Mouse (Mus musculus): ENCODE data around the gene Luzp2. TPM values are rescaled to one million over a fixed set of nuclear protein-coding genes. Genes with fewer than 3 reads are reported as not detected.
A peak's percentile ranks its signal among the peaks of the same experiment; 100 is the strongest.

The Luzp2 gene
- polyA plus RNA-seq (2014; fragmentation: Nextera tagmentation; extraction: Ambion mirVana): 2.0 and 2.1 TPM in 2 replicates

GRCm38 (mm10) chr7:54835372-54835851 is at the start of gene Luzp2:
Luzp2 (plus strand) TSS chr7:54835498.
- peak; percentile 59; the same call in 1 of the 2 replicates for ATAC-seq (replicated peaks; ENCODE audit: insufficient number of reproducible peaks, low FRiP score, low TSS enrichment, low read depth)
- H3K36me3 ChIP-seq (replicated peaks; ENCODE audit: control insufficient read depth, insufficient read depth, low read depth, low read length): no peaks in the 10 kb centered on the region
- DNase-seq (ENCODE audit: low spot score): peak; percentile 35

GRCm38 (mm10) chr7:54787456-54787855 is 47.8 kb upstream of the Luzp2 start:
- DNase-seq (ENCODE audit: low spot score): no peak
- Histone ChIP-seq H3K4me3 (ENCODE audit: low read depth, low read length) (no peak overlapping the region), H3K27me3 (ENCODE audit: control insufficient read depth, insufficient read depth, low read length) (no peaks in the 10 kb centered on the region), H3K9ac (replicated peaks; ENCODE audit: low read length) (no peak overlapping the region), H3K27ac (replicated peaks; ENCODE audit: low read depth, low read length) (no peak overlapping the region), H3K4me1 (ENCODE audit: control insufficient read depth, insufficient read depth, low read length) (no peaks in the 10 kb centered on the region), H3K36me3 (replicated peaks; ENCODE audit: control insufficient read depth, insufficient read depth, low read depth, low read length) (no peaks in the 10 kb centered on the region), H3K4me2 (ENCODE audit: low read depth, low read length) (no peak overlapping the region), H3K9me3 (replicated peaks; ENCODE audit: control insufficient read depth, low read length) (no peaks in the 10 kb centered on the region)
- ATAC-seq (replicated peaks; ENCODE audit: insufficient number of reproducible peaks, low FRiP score, low TSS enrichment, low read depth): no peak

More at GRCm38 (mm10) chr7:54835372-54835851, at the start of gene Luzp2:
- WGBS: under 1% methylated on average over 21 of the region's 22 CpGs
- peak within 1 kb of the TSS; percentile 75 for H3K4me2 ChIP-seq (ENCODE audit: low read depth, low read length)
- H3K4me3 ChIP-seq (ENCODE audit: low read depth, low read length): peak within 1 kb of the TSS; percentile 33
- no peaks in the 10 kb centered on the region for H3K4me1 ChIP-seq (ENCODE audit: control insufficient read depth, insufficient read depth, low read length)
- H3K27me3 ChIP-seq (ENCODE audit: control insufficient read depth, insufficient read depth, low read length): no peaks in the 10 kb centered on the region
- peak within 1 kb of the TSS; percentile 39 for H3K9ac ChIP-seq (replicated peaks; ENCODE audit: low read length)
- H3K9me3 ChIP-seq (replicated peaks; ENCODE audit: control insufficient read depth, low read length): no peaks in the 10 kb centered on the region
- no peak within 1 kb of the TSS for H3K27ac ChIP-seq (replicated peaks; ENCODE audit: low read depth, low read length)

- no peaks in the 10 kb centered on the region for H3K36me3 ChIP-seq (replicated peaks; ENCODE audit: control insufficient read depth, insufficient read depth, low read depth, low read length)
- DNase-seq (ENCODE audit: low spot score) (no peak), ATAC-seq (replicated peaks; ENCODE audit: insufficient number of reproducible peaks, low FRiP score, low TSS enrichment, low read depth) (no peak)
- H3K27me3 ChIP-seq (ENCODE audit: control insufficient read depth, insufficient read depth, low read length): no peaks in the 10 kb centered on the region
- no peak overlapping the region for H3K4me2 ChIP-seq (ENCODE audit: low read depth, low read length)
- H3K9me3 ChIP-seq (replicated peaks; ENCODE audit: control insufficient read depth, low read length): no peaks in the 10 kb centered on the region
- no peak overlapping the region for H3K9ac ChIP-seq (replicated peaks; ENCODE audit: low read length)
- no peaks in the 10 kb centered on the region for H3K4me1 ChIP-seq (ENCODE audit: control insufficient read depth, insufficient read depth, low read length)
- no peak overlapping the region for H3K27ac ChIP-seq (replicated peaks; ENCODE audit: low read depth, low read length)
- H3K4me3 ChIP-seq (ENCODE audit: low read depth, low read length): no peak overlapping the region
These were observed 16.7 kb upstream of the Luzp2 start for GRCm38 (mm10) chr7:54818606-54819005.

GRCm38 (mm10) chr7:54828751-54829150 is 6.5 kb upstream of the Luzp2 start:
- H3K36me3 ChIP-seq (replicated peaks; ENCODE audit: control insufficient read depth, insufficient read depth, low read depth, low read length): no peaks in the 10 kb centered on the region
- no peaks in the 10 kb centered on the region for H3K9me3 ChIP-seq (replicated peaks; ENCODE audit: control insufficient read depth, low read length)
- DNase-seq (ENCODE audit: low spot score) (no peak), ATAC-seq (replicated peaks; ENCODE audit: insufficient number of reproducible peaks, low FRiP score, low TSS enrichment, low read depth) (no peak)
- H3K9ac ChIP-seq (replicated peaks; ENCODE audit: low read length): no peak overlapping the region
- 80% methylated on average over 3 of the region's 3 CpGs for WGBS
- H3K27me3 ChIP-seq (ENCODE audit: control insufficient read depth, insufficient read depth, low read length): no peaks in the 10 kb centered on the region
- no peak overlapping the region for H3K4me3 ChIP-seq (ENCODE audit: low read depth, low read length)
- no peak overlapping the region for H3K27ac ChIP-seq (replicated peaks; ENCODE audit: low read depth, low read length)
- H3K4me2 ChIP-seq (ENCODE audit: low read depth, low read length): no peak overlapping the region
- no peaks in the 10 kb centered on the region for H3K4me1 ChIP-seq (ENCODE audit: control insufficient read depth, insufficient read depth, low read length)

GRCm38 (mm10) chr7:54835911-54836352 is 634 bp downstream of the Luzp2 start:
- 3% methylated on average over 13 of the region's 13 CpGs for WGBS
- Histone ChIP-seq H3K27ac (replicated peaks; ENCODE audit: low read depth, low read length) (no peak overlapping the region), H3K27me3 (ENCODE audit: control insufficient read depth, insufficient read depth, low read length) (no peaks in the 10 kb centered on the region), H3K9ac (replicated peaks; ENCODE audit: low read length) (peak overlapping the region; percentile 39), H3K4me1 (ENCODE audit: control insufficient read depth, insufficient read depth, low read length) (no peaks in the 10 kb centered on the region), H3K4me3 (ENCODE audit: low read depth, low read length) (peak overlapping the region; percentile 33), H3K9me3 (replicated peaks; ENCODE audit: control insufficient read depth, low read length) (no peaks in the 10 kb centered on the region), H3K36me3 (replicated peaks; ENCODE audit: control insufficient read depth, insufficient read depth, low read depth, low read length) (no peaks in the 10 kb centered on the region), H3K4me2 (ENCODE audit: low read depth, low read length) (peak overlapping the region; percentile 75)
- 0 out of 2 replicates have a peak, but pooled peaks have one; percentile 34 for ATAC-seq (replicated peaks; ENCODE audit: insufficient number of reproducible peaks, low FRiP score, low TSS enrichment, low read depth)
- no peak for DNase-seq (ENCODE audit: low spot score)

GRCm38 (mm10) chr7:54836437-54836836 is 1.1 kb downstream of the Luzp2 start:
- WGBS: 51% methylated on average over 5 of the region's 5 CpGs
- no peak for ATAC-seq (replicated peaks; ENCODE audit: insufficient number of reproducible peaks, low FRiP score, low TSS enrichment, low read depth)
- Histone ChIP-seq H3K9ac (replicated peaks; ENCODE audit: low read length) (no peak overlapping the region), H3K4me2 (ENCODE audit: low read depth, low read length) (peak overlapping the region; percentile 75; the same call in 1 of the 2 replicates), H3K36me3 (replicated peaks; ENCODE audit: control insufficient read depth, insufficient read depth, low read depth, low read length) (no peaks in the 10 kb centered on the region), H3K27ac (replicated peaks; ENCODE audit: low read depth, low read length) (no peak overlapping the region), H3K4me1 (ENCODE audit: control insufficient read depth, insufficient read depth, low read length) (no peaks in the 10 kb centered on the region), H3K9me3 (replicated peaks; ENCODE audit: control insufficient read depth, low read length) (no peaks in the 10 kb centered on the region), H3K4me3 (ENCODE audit: low read depth, low read length) (no peak overlapping the region), H3K27me3 (ENCODE audit: control insufficient read depth, insufficient read depth, low read length) (no peaks in the 10 kb centered on the region)
- peak; percentile 1 for DNase-seq (ENCODE audit: low spot score)

GRCm38 (mm10) chr7:54842807-54843335 is 7.6 kb downstream of the Luzp2 start:
- ATAC-seq (replicated peaks; ENCODE audit: insufficient number of reproducible peaks, low FRiP score, low TSS enrichment, low read depth) (no peak), DNase-seq (ENCODE audit: low spot score) (no peak)
- no peaks in the 10 kb centered on the region for H3K27me3 ChIP-seq (ENCODE audit: control insufficient read depth, insufficient read depth, low read length)
- H3K9me3 ChIP-seq (replicated peaks; ENCODE audit: control insufficient read depth, low read length): no peaks in the 10 kb centered on the region
- no peak overlapping the region for H3K4me2 ChIP-seq (ENCODE audit: low read depth, low read length)
- no peaks in the 10 kb centered on the region for H3K4me1 ChIP-seq (ENCODE audit: control insufficient read depth, insufficient read depth, low read length)
- no peak overlapping the region for H3K27ac ChIP-seq (replicated peaks; ENCODE audit: low read depth, low read length)
- 69% methylated on average over 4 of the region's 4 CpGs for WGBS
- H3K4me3 ChIP-seq (ENCODE audit: low read depth, low read length): no peak overlapping the region
- no peaks in the 10 kb centered on the region for H3K36me3 ChIP-seq (replicated peaks; ENCODE audit: control insufficient read depth, insufficient read depth, low read depth, low read length)
- no peak overlapping the region for H3K9ac ChIP-seq (replicated peaks; ENCODE audit: low read length)

GRCm38 (mm10) chr7:54845875-54846691 is 10.8 kb downstream of the Luzp2 start:
- Histone ChIP-seq H3K4me3 (ENCODE audit: low read depth, low read length) (no peak overlapping the region), H3K27ac (replicated peaks; ENCODE audit: low read depth, low read length) (no peak overlapping the region), H3K27me3 (ENCODE audit: control insufficient read depth, insufficient read depth, low read length) (no peaks in the 10 kb centered on the region), H3K36me3 (replicated peaks; ENCODE audit: control insufficient read depth, insufficient read depth, low read depth, low read length) (no peaks in the 10 kb centered on the region), H3K4me1 (ENCODE audit: control insufficient read depth, insufficient read depth, low read length) (no peaks in the 10 kb centered on the region), H3K4me2 (ENCODE audit: low read depth, low read length) (no peak overlapping the region), H3K9ac (replicated peaks; ENCODE audit: low read length) (no peak overlapping the region), H3K9me3 (replicated peaks; ENCODE audit: control insufficient read depth, low read length) (no peaks in the 10 kb centered on the region)
- WGBS: 89% methylated on average over 8 of the region's 8 CpGs
- DNase-seq (ENCODE audit: low spot score): peak; percentile 70
- 0 out of 2 replicates have a peak, but pooled peaks have one; percentile 29 for ATAC-seq (replicated peaks; ENCODE audit: insufficient number of reproducible peaks, low FRiP score, low TSS enrichment, low read depth)

All from embryonic facial prominence, embryonic 11.5 days (tissue).